Mouse (Mus musculus): ENCODE measurements around the gene Olfr1425. TPM values are rescaled to one million over a fixed set of nuclear protein-coding genes. Genes with fewer than 3 reads are reported as not detected.
"Not testable (repeated sequence)": the region's sequence is repeated elsewhere in the genome, so short reads cannot be mapped to it uniquely, and the experiment has no call there.

Gene Olfr1425
- not detected for total RNA-seq (2021)

DNA sequence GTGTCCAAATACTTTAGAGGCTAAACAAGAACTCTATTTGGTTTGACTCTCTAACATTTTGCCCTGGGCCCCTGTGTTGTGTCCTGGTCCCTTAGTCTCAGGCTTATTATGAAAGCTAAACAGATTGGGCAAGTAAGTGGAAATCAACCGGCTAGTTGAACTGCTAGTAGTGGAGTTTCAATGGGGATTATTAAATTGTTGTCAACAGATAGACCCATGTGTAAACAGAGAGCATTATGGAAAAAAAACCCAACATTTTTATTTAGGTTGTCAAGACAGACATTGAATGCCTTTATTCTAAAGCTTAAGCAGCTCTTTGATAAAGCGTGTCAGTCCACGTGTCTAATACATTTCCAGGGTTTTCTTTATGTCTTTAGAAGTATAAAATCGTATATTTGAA lies at the start of gene Olfr1425:
Gene Olfr1425 (minus strand): TSS at position 101 of the 400 bp plus-strand sequence.
- DNase-seq; intact Hi-C loops (cut with DNase I): not testable (repeated sequence)

DNA sequence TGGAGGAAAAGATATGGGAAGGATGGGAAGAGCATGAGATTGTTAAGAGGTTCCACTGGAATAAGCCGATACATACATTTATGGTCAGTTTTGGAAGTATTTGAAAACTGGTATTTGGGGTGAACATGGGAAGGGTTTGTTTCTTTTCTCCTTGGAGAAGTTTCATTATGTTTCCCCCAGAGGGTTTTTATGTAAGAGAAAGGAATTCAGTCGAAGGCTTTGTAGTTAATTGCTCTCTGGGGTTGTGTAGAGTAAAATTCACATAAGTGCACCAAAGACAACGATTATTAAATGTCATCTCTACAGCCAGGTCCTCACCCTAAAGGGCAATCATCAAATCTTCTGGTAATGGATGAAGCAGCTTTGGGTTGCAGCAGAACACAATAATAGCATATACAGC lies 45.6 kb upstream of the Olfr1425 start, which contains the start of gene Olfr76:
Gene Olfr76 (minus strand): TSS at position 101 of the 400 bp plus-strand sequence.
- intact Hi-C loops (cut with DNase I): no loop called here
- no peak for DNase-seq

GRCm38 (mm10) chr19:12116464-12116863 lies 38.9 kb upstream of the Olfr1425 start:
- no peak for DNase-seq
- intact Hi-C loops (cut with DNase I): no loop called here

- intact Hi-C loops (cut with DNase I): no loop called here
- no peak for DNase-seq
These were observed 38.3 kb upstream of the Olfr1425 start, which contains the start of gene Olfr1428 for GRCm38 (mm10) chr19:12115797-12116196. Gene Olfr1428, minus strand, starts transcription at chr19:12115897.

DNA sequence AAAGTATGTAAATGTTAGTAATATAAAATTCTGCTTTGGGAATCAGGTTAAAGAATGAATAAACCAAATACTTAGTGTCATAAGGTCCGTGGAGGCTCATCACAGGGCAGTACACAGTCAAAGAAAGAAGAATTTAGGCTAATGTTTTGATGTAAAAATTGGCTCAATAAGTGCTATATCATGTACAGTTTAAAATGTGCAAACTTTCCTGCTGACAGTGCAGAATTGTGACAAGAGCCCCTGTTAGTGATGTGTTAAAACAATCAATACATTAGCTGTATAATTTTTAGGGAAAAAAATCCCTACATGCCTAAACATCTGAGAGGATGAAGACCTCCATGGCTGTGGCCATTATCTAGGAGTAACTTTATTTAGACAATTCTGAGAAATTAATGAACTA lies 36.3 kb upstream of the Olfr1425 start:
- DNase-seq: no peak
- intact Hi-C loops (cut with DNase I): no loop called here

DNA sequence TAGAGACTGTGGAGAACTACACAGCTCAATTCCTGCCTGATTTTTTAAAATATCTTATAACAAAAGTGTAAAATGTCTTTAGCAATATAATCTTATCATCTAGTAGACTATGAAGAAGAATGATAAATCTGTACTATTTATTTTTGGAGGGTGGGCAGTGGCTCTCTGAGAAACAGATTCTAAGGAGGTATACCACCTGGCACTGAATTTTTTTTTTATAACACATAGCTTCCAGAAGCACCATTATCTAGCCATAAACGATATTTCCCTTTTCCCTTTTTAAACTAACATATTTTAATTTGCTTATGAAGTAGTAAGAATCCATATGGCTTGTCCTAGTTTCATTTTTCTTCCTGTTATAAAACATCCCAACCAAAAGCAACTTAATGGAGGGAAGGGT lies 27.0 kb upstream of the Olfr1425 start:
- DNase-seq: no peak
- intact Hi-C loops (cut with DNase I): no loop called here

DNA sequence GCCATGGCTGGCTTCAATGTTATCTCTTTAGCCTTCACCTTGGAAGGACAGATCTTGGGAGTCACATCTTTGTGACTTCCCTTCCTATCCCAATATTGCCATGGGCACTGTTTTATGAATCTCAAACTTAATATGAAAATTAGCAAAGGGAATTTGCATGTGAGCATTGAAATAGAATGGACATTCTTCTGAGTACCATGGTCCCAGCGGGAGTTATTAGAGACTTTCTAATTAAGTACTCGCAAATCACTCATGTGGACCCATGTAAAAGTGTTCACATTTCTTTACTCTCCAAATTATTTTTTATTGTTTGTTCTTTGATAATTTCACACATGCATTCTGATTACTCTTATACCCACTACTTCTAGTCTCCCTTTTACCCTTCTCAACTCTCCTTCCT lies 25.7 kb upstream of the Olfr1425 start, which contains the start of gene Olfr1427:
Gene Olfr1427 (minus strand): TSS at position 101 of the 400 bp plus-strand sequence.
- intact Hi-C loops (cut with DNase I): no loop called here
- DNase-seq: no peak

DNA sequence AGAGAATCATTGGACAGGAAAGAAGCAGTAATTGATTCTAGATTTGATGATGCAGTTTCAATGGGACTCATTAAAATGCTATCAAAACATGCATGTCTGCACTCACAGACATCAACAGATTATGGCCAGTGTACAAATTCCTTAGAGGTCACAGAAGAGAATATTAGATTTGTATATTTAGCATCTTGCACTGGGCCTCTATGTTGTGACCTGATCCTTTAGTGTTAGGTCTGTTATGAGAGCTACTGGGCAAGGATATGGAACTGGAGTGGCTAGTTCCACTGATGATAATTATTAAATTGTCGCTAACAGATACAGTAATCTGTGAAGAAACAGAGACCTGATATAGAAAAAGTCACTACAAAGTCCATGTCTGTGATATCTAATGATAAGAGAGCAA lies 14.4 kb upstream of the Olfr1425 start, which contains the start of gene Olfr1426:
Gene Olfr1426 (minus strand): TSS at position 101 of the 400 bp plus-strand sequence.
- intact Hi-C loops (cut with DNase I): no loop called here

DNA sequence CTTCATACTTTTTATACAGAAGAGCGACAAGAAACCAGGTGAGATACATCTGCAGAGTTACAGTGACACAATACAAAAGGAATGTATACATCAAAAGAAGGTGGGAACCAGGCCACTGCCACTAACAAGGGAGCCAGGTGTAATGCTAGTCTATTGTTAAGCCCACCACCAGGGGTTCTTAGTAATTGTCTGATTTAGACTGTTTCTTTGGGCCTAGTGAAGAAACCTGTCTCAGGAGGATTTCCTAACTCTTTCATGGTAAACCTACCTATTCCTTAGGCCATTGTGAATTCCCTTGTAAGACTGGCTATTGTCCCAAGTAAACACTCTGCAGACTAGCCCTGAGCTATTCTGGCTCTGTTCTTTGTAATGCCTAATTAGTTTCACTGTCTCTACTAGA lies 8.0 kb downstream of the Olfr1425 start:
- DNase-seq; intact Hi-C loops (cut with DNase I): not testable (repeated sequence)

More for the DNA sequence above, 14.4 kb upstream of the Olfr1425 start, which contains the start of gene Olfr1426:
- no peak for DNase-seq

DNA sequence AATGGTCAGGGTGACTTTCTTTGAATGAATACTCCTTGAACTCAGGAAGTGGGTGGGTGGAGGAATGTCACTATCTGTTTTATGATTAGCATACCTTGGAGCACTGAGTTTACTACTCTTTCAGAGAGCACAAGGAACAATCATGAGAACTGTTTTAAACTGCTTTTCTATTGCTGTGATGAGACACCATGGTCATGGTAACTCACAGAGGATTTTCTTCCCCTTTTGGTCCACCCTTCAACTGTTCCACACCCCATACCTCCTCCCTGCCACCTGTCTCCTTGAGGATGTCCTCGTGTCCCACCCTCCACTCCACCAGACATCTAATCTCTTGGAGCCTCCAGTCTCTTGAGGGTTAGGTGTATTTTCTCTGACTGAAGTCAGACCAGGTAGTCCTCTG lies 9.7 kb downstream of the Olfr1425 start:
- DNase-seq; intact Hi-C loops (cut with DNase I): not testable (repeated sequence)

DNA sequence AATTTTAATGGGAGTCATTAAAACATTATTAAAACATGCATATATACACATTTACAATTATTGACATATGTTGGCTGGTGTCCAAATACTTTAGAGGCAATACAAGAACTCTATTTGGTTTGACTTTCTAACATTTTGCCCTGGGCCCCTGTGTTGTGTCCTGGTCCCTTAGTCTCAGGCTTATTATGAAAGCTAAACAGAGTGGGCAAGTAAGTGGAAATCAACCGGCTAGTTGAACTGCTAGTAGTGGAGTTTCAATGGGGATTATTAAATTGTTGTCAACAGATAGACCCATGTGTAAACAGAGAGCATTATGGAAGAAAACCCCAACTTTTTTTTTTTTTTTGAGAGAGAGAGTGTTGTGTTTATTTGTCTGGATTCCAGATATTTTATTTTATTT lies 14.9 kb downstream of the Olfr1425 start, which contains the start of gene Olfr1424:
Gene Olfr1424 (minus strand): TSS at position 101 of the 400 bp plus-strand sequence.
- intact Hi-C loops (cut with DNase I); DNase-seq: not testable (repeated sequence)

DNA sequence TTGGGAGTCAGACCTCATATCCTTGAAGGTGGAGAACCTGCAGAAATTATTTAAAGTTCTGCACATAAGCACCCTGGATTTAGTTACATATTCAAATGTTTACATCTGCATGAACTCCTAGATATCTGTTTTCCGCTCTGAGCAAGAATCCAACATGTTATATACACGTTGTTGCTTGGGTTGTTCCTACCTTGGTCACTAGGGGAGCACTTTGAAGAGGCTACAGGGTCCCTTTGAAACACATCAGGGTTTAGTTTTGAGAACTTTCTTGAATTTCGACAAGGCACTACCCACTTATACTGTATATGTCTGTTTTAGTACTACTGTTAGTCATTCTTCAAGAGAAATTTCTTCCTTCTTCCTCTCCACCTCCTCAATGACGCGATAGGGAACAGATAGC lies 34.4 kb downstream of the Olfr1425 start:
- intact Hi-C loops (cut with DNase I): no loop called here

GRCm38 (mm10) chr19:12041217-12041616 lies 36.3 kb downstream of the Olfr1425 start, which contains the start of gene Olfr1423:
Gene Olfr1423, minus strand, starts transcription at chr19:12041317.
- intact Hi-C loops (cut with DNase I): no loop called here
- no peak for DNase-seq

More for the DNA sequence above, 34.4 kb downstream of the Olfr1425 start:
- DNase-seq: no peak

DNA sequence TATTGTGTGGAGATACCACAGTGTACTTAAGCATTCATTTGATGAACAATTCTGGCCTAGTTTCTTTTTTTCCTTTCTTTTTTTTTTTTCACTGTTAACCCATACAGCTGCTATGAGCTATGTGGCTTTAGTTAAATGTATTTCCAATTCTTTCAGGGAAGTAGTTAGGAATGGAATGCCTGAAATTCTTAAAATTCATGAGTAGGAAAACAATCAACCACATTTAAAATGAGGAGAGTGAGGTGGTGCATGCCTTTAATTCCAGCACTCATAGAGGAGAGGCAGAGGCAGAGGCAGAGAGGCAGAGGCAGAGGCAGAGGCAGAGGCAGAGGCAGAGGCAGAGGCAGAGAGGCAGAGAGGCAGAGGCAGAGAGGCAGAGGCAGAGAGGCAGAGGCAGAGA lies 39.8 kb downstream of the Olfr1425 start:
- DNase-seq: no peak
- intact Hi-C loops (cut with DNase I): no loop called here

GRCm38 (mm10) chr19:12026606-12027005 lies 50.9 kb downstream of the Olfr1425 start:
- DNase-seq: no peak
- intact Hi-C loops (cut with DNase I): no loop called here

- intact Hi-C loops (cut with DNase I): no loop called here
These were observed 52.2 kb downstream of the Olfr1425 start for GRCm38 (mm10) chr19:12025333-12025732.

GRCm38 (mm10) chr19:12024149-12024548 lies 53.4 kb downstream of the Olfr1425 start:
- intact Hi-C loops (cut with DNase I): no loop called here
- no peak for DNase-seq

More at GRCm38 (mm10) chr19:12025333-12025732, 52.2 kb downstream of the Olfr1425 start:
- no peak for DNase-seq

Other genes with a start within 250 kb of the Olfr1425 start
- gene Olfr1417, start 238.5 kb downstream of the Olfr1425 start, total RNA-seq (2021): not detected
- not detected for gene Olfr1418, start 216.7 kb downstream of the Olfr1425 start, total RNA-seq (2021)
- gene Olfr1419, start 202.6 kb downstream of the Olfr1425 start, total RNA-seq (2021): not detected
- gene Olfr1420, start 191.2 kb downstream of the Olfr1425 start, total RNA-seq (2021): not detected
- gene Patl1, start 165.3 kb downstream of the Olfr1425 start, total RNA-seq (2021): 10 to 100 TPM; 25.8 to 27.1 TPM
- 10 to 100 TPM; 52.5 to 54.4 TPM for gene Osbp, start 111.8 kb downstream of the Olfr1425 start, total RNA-seq (2021)
- gene Olfr1423, start 36.4 kb downstream of the Olfr1425 start, total RNA-seq (2021): not detected
- gene Olfr1424, start 15.0 kb downstream of the Olfr1425 start, total RNA-seq (2021): not detected
- gene Olfr1426, start 14.3 kb upstream of the Olfr1425 start, total RNA-seq (2021): not detected
- gene Olfr1427, start 25.6 kb upstream of the Olfr1425 start, total RNA-seq (2021): not detected
- gene Olfr1428, start 38.2 kb upstream of the Olfr1425 start, total RNA-seq (2021): not detected
- gene Olfr76, start 45.5 kb upstream of the Olfr1425 start, total RNA-seq (2021): not detected
- not detected for gene Olfr1555-ps1, start 92.4 kb upstream of the Olfr1425 start, total RNA-seq (2021)
- gene Olfr1431, start 122.9 kb upstream of the Olfr1425 start, total RNA-seq (2021): not detected
- gene Olfr1432, start 154.9 kb upstream of the Olfr1425 start, total RNA-seq (2021): not detected
- not detected for gene Olfr262, start 163.9 kb upstream of the Olfr1425 start, total RNA-seq (2021)
- under 1 TPM in 1 of 2 experiments, not detected in 1; 0.18 TPM for gene Olfr235, start 183.3 kb upstream of the Olfr1425 start, total RNA-seq (2021)
- gene Olfr1434, start 202.1 kb upstream of the Olfr1425 start, total RNA-seq (2021): not detected
- gene Olfr1436, start 221.4 kb upstream of the Olfr1425 start, total RNA-seq (2021): not detected
- gene Olfr1437, start 247.4 kb upstream of the Olfr1425 start, total RNA-seq (2021): not detected